Mouse (Mus musculus) left cerebral cortex, postnatal 4 days (tissue): ENCODE measurements at regions not wholly inside any gene's neighbourhood (a gene's known extent, or its start where the extent isn't known, plus 50 kb on each side); places are given as distances from the start of the nearest gene placed in this dataset.

ENCODE experiments used
- DNase-seq: peaks from one replicate; pipeline ENCODE4 v3.0.0-alpha.2; 2022
- intact Hi-C: fragments of 180-260 bp; cut with DNase I; formaldehyde crosslinking; loops from one replicate; pipeline ENCODE4 v1.15.1; 2025

DNA sequence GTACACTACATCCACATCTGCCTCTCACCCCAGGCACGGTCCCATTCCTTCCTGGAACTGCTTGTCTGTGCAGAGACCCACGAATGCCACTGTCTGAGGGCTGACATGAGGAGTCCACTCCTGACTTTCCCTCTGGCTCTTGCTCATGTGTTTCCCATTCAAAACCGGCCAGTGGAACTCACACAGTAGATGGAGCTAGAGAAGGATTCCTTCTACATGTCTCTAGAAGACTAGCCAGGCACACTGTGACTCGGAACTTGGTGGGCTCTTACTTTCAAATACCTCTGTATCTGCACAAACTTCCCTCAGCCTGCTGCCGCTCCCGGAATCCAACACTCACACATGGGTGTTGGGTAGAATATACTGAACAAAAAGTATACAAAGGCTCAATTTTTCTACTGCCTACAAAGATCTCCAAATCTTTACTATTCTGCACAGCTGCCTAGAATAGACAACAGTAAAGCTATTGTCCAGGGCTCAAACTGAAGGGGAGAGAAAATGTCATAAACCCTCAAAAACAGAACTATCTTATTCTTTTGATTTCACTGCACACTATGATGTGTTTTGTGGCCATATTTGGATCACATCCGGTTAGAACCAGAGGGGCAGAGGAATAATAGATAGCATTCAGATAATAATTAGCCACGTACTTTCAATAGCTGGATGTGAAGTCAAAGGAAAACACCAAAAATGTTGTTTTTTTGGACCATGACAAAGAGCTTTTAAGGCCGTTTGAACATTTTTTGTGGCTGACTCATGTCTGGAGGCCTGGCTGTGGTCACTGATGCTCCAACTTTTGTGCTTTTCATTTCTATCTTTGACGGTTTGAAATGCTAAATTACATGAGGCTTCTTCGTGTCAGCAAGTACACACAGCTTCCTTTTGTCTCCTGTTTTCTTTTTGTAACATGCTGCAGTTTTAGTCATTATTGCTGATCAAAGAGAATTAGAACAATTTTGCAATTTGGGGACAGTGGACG is 164.3 kb upstream of the Foxd3 start:
- intact Hi-C loops = no loop called here
- no peak for DNase-seq

DNA sequence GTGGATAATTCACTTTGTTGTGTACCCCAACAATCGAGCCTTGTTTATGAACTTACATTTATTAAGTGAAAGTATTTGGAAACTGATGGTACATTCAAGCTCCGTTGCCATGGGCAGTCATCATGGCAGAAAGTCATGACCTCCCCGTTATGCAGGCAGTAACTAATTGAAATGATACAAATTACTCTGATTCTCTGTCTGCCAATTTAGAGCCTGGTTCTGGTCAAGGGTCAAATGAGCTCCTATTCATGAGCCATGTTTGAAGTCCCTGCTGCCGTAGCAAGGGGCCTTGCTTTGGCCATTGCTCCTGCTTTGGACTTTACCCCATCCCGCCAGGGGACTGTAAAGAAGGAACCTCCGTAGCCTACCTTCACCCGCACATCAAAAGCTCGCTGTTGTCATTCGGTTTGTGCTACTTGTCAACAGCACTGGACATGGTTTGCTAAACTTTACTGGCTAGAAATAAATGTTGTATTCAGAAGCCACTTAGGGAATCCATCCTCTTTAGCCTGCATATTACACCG is 152.8 kb upstream of the Foxd3 start:
- no peak for DNase-seq
- intact Hi-C loops = no loop called here

DNA sequence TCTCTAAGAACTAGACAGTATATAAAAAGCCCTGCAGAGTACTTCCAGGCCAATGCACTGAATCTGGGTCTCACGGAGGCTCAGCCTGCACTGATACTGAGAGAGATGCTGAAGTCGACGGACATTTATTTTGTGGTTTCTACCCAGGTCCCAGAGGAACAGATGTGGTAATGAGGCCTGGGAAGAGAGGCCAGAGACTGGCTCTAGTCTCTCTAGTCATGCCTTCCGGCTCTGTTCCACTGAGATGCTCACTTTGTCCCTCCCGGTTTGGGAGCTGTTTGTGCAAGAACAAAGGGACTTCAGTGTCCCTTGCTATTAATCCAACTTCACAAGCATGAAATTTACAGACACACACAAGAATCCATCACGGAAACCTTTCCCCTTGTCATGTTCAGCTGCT is 144.1 kb upstream of the Foxd3 start:
- DNase-seq = no peak
- intact Hi-C loops = no loop called here

DNA sequence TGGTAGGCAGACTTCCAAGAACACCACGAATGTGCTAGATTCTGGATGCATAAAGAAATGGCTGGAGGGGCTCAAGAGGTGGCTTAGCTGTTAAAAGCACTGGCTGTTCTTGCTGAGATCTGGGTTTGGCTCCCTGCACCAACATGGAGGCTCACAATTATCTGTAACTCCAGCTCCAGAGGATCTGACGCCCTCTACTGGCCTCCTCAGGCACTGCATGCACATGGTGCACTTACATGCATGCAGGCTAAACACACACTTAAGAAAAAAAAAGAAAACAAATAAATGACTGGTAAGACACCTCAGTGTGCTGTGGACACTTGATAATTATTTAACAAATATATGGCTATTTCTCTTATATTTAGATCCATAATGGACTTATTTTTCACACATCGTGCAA is 139.2 kb upstream of the Foxd3 start:
- intact Hi-C loops = no loop called here
- no peak for DNase-seq

- DNase-seq = no peak
- intact Hi-C loops = no loop called here
Measured at GRCm38 (mm10) chr4:99527441-99527840, 128.7 kb upstream of the Foxd3 start.

- no peak for DNase-seq
- intact Hi-C loops = no loop called here
Measured at GRCm38 (mm10) chr4:99544014-99544413, 112.1 kb upstream of the Foxd3 start.

DNA sequence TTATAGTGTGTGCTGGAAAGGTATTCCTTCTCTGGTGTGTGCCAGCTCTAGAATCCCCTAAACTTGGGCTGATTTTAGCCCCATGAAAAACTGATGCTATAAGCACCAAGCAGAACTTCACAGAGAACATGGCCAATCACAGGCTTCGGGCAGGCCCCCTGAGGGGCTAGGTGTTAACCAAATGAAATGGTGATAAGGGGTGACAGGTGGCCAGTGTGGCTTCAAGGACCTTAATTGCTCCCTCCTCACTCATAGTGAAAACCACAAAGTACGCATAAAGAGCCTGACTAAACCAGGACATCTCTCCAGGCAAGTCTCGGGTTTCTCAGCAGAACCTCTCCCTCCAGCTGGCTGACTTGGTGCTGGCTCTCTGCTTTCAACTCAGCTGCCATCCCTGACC is 110.4 kb upstream of the Foxd3 start:
- no peak for DNase-seq
- intact Hi-C loops = no loop called here

- no peak for DNase-seq
- intact Hi-C loops = no loop called here
Measured at GRCm38 (mm10) chr4:99557963-99558362, 98.1 kb upstream of the Foxd3 start.

- no peak for DNase-seq
- intact Hi-C loops = no loop called here
Measured at GRCm38 (mm10) chr4:99560604-99561003, 95.5 kb upstream of the Foxd3 start.

- intact Hi-C loops = no loop called here
- peak; percentile 36 for DNase-seq
Measured at GRCm38 (mm10) chr4:99561506-99561937, 94.6 kb upstream of the Foxd3 start.

GRCm38 (mm10) chr4:99565401-99565800 is 90.7 kb upstream of the Foxd3 start:
- intact Hi-C loops = no loop called here
- DNase-seq = peak; percentile 4

DNA sequence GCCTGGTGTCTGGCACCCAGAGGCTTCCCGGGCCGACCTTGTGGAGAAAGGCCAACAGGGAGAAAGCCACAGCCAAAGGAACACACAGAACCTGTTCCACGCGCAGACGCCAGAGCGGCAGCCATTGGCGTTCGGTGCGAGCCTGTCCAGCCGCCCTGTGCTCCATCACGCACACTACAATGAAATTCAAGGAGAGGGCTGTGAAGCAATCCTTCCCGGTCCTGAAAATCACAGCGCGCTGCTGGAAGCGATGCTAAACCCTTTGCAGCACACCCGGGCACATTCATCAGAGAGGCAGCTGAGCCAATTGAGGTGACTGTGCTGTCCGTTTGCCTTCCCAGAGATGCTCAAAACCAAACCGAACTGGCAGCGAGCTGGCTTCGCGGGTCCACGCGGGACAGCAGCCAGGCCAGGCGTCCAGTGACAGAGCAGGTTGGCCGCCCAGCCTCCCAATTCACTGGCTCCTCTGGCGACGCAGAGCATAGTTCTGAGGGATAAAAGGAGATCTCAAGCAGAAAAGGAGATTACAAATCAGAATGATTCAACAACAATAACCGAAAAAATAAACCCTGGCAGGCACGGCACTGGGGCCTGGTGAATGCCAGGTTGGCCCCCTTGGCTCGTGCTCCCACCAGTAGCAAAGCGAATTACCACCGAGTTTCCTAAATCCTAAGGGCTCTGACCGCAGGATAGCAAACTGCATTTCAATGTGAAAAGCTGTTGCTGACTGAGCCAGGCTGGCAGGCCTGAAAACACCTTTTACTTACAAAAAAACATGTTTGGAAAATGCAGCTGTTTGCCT is 83.1 kb upstream of the Foxd3 start:
- peak; percentile 78 for DNase-seq
- intact Hi-C loops = no loop called here

DNA sequence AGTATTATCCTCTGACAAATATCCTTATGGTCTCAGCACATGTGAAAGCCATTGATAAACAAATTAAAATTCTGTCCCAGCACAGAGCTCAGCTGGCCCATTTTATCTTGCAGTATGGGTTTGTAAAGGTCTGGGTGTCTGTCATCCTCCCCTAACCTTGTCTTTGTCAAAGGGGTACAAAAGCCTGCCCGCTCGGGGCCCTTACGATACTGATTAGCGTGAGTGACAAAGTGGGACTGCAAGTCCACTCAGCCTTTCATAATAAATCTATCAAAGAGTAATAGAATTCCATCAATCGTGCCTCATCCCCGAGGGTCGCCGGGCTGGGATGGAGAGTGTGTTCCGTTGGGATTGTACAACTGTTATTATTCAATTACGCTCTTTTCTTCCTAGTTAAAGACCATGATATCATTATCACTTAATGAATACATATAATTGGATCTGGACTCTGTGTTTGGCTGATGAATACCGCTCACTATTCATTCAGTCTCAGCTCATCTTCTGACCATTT is 82.0 kb upstream of the Foxd3 start:
- DNase-seq = peak; percentile 4
- intact Hi-C loops = no loop called here

DNA sequence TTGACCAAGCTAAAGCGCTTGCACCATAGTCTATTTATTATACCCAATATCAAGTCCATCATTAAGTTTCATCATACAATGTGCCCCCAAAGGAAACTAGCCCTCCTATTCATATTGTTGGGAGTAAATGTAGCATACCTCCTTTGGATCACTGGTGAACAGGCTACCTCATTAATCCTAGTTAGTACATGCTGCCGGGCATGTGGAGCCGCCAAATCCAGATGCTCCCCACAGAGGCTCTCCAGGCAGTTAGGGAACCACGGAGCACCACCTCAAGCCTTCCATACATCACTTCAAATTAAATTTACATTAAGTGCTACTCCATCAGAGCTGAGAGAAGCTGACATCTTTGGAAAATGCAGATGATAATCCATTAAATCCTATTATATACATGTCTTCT is 81.1 kb upstream of the Foxd3 start:
- no peak for DNase-seq
- intact Hi-C loops = no loop called here

DNA sequence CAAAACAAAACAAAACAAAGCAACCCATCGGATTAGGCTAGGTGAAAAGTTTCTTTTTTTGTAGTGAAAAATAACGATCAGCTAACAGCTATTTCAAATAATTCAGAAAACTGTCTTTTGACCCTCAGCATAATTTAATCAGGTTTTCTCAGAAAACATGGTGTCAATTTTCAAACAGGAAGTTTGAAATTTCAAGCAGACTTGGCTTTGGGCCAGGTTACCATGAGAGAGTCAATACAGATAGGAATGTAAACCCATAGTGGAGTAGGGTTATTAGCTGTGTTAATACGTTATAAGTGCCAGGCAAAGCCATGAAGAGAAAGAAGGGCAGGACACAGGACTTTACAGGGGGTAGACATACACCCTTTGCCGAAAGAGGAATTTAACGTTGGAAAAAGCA is 58.3 kb upstream of the Foxd3 start:
- intact Hi-C loops = no loop called here

DNA sequence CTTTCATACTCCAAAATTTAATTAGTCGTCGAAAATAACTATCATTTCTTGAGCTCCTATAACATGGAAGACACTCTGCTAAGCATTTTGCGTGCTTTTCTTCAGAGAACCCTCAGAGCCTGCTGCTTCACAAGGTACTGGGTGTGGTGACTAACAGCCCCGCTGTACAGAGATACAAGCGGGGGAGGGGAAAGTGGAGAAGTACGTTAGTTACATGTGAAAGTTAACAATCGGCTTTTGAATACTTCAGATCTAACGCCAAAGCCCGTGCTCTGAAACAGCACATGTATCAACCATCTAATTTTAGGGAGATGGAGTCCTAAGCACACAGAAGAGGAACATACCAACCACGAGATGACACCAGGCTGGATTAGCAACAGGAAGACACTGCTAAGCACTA is 55.4 kb upstream of the Foxd3 start:
- intact Hi-C loops = no loop called here
- DNase-seq = no peak

More for the DNA sequence above, 58.3 kb upstream of the Foxd3 start:
- no peak for DNase-seq

- DNase-seq = no peak
- intact Hi-C loops = no loop called here
Measured at GRCm38 (mm10) chr4:99601463-99601862, 54.6 kb upstream of the Foxd3 start.
